Mouse (Mus musculus) hindbrain, embryonic 13.5 days (tissue): ENCODE data around the gene Bfar. TPM values are rescaled to one million over a fixed set of nuclear protein-coding genes. Genes with fewer than 3 reads are reported as not detected.
"Not testable (repeated sequence)": the region's sequence is repeated elsewhere in the genome, so short reads cannot be mapped to it uniquely, and the experiment has no call there.

ENCODE experiments used
- ATAC-seq: fragments of 200-750 bp; cut with Nextera tagmentation; 2 replicates; pipeline ENCODE4 v1.8.0; 2017; ENCODE audit warnings: moderate TSS enrichment; ENCODE audit not compliant: low FRiP score
- H3K27ac ChIP-seq: fragments of 300-500 bp; sonication (generic); 2 replicates; pipeline ENCODE4 v1.5.1; 2015; ENCODE audit warnings: inconsistent platforms, mild to moderate bottlenecking, moderate library complexity
- H3K27me3 ChIP-seq: fragments of 300-500 bp; sonication (generic); 2 replicates; pipeline ENCODE4 v1.6.1; 2015; ENCODE audit warnings: mild to moderate bottlenecking, inconsistent platforms
- H3K36me3 ChIP-seq: fragments of 300-500 bp; sonication (generic); 2 replicates; pipeline ENCODE4 v1.6.1; 2015; ENCODE audit warnings: mild to moderate bottlenecking, inconsistent platforms
- H3K4me1 ChIP-seq: fragments of 300-500 bp; sonication (generic); replicated peaks from 2 replicates; pipeline ENCODE4 v1.6.1; 2015; ENCODE audit warnings: inconsistent platforms
- H3K4me2 ChIP-seq: fragments of 300-500 bp; sonication (generic); 2 replicates; pipeline ENCODE4 v1.6.1; 2015; ENCODE audit warnings: inconsistent platforms, mild to moderate bottlenecking, moderate library complexity
- H3K4me3 ChIP-seq: fragments of 300-500 bp; sonication (generic); 2 replicates; pipeline ENCODE4 v1.5.1; 2015; ENCODE audit warnings: mild to moderate bottlenecking, inconsistent platforms
- H3K9ac ChIP-seq: fragments of 300-500 bp; sonication (generic); 2 replicates; pipeline ENCODE4 v1.6.1; 2015; ENCODE audit warnings: mild to moderate bottlenecking, inconsistent platforms
- H3K9me3 ChIP-seq: fragments of 300-500 bp; sonication (generic); 2 replicates; pipeline ENCODE4 v1.6.1; 2016; ENCODE audit warnings: inconsistent platforms
- WGBS: fragments of 180-500 bp; shearing (Covaris S2); methylation state at CpG from one replicate; pipeline ENCODE4 v1.1.7; 2015; 5-methylcytosine and 5-hydroxymethylcytosine counted together
- polyA plus RNA-seq: library from polyadenylated mRNA; unstranded; fragments of >200 nt; fragmentation: Nextera tagmentation; extraction: Ambion mirVana; gene quantifications from 2 replicates; pipeline ENCODE4 v1.2.1, GENCODE M21; 2015

Bfar gene
- polyA plus RNA-seq, result 51.5 and 54.6 TPM in 2 replicates

- ATAC-seq, result peak; percentile 92
- under 1% methylated on average over 54 of the region's 54 CpGs for WGBS
- peak within 1 kb of the TSS; percentile 89 for H3K27ac ChIP-seq
These were observed at the start of gene Bfar, which contains the start of gene 3110001I22Rik for GRCm38 (mm10) chr16:13671685-13672385. Bfar (plus strand) TSS chr16:13671858. 3110001I22Rik (plus strand) TSS chr16:13671929.

GRCm38 (mm10) chr16:13628345-13628744 is 43.3 kb upstream of the Bfar start:
- WGBS, result 47% methylated on average over 5 of the region's 5 CpGs

More at GRCm38 (mm10) chr16:13671685-13672385, at the start of gene Bfar, which contains the start of gene 3110001I22Rik:
- Histone ChIP-seq H3K4me3 (peak within 1 kb of the TSS; percentile 94), H3K36me3 (peaks cover 3% of the 10 kb centered on the region), H3K27me3 (no peaks in the 10 kb centered on the region), H3K9me3 (no peaks in the 10 kb centered on the region), H3K9ac (peak within 1 kb of the TSS; percentile 96), H3K4me1 (peaks cover 29% of the 10 kb centered on the region), H3K4me2 (peak within 1 kb of the TSS; percentile 83)

GRCm38 (mm10) chr16:13638198-13638597 is 33.5 kb upstream of the Bfar start:
- not testable (repeated sequence) for H3K9ac ChIP-seq, H3K9me3 ChIP-seq, H3K4me3 ChIP-seq, H3K27ac ChIP-seq, H3K4me1 ChIP-seq, H3K27me3 ChIP-seq, ATAC-seq, H3K4me2 ChIP-seq
- 29% methylated on average over 2 of the region's 2 CpGs for WGBS
- peaks cover 34% of the 10 kb centered on the region for H3K36me3 ChIP-seq

More at GRCm38 (mm10) chr16:13628345-13628744, 43.3 kb upstream of the Bfar start:
- no peaks in the 10 kb centered on the region for H3K4me1 ChIP-seq
- no peak for ATAC-seq
- no peak overlapping the region for H3K4me2 ChIP-seq
- H3K4me3 ChIP-seq, result no peak overlapping the region
- H3K36me3 ChIP-seq, result peaks cover 62% of the 10 kb centered on the region
- no peak overlapping the region for H3K9ac ChIP-seq
- H3K27ac ChIP-seq, result no peak overlapping the region
- H3K27me3 ChIP-seq, result no peaks in the 10 kb centered on the region
- no peaks in the 10 kb centered on the region for H3K9me3 ChIP-seq

DNA sequence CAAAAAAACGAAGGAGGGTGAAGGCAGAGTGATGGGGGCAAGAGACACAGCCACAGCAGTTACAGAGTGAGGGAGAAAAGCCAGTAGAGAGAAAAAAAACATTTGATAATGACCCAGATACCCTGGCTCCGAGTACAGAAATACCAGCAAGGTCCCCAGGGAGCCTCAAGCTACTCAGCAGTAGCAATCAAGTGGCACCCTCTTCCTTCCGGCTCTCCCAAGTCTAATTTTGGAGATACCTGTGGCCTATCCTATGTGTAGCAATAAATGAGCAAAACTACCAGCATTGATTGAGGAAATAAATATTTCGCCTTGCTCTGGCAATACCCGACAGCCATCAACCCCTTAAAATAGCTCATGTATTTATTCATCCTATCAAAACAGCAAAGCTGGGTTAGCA is 32.1 kb upstream of the Bfar start:
- 85% methylated on average over 5 of the region's 5 CpGs for WGBS
- no peak overlapping the region for H3K27ac ChIP-seq
- ATAC-seq, result no peak
- H3K9ac ChIP-seq, result no peak overlapping the region
- no peaks in the 10 kb centered on the region for H3K27me3 ChIP-seq
- peaks cover 33% of the 10 kb centered on the region for H3K36me3 ChIP-seq
- H3K4me2 ChIP-seq, result no peak overlapping the region
- H3K4me3 ChIP-seq, result no peak overlapping the region
- no peaks in the 10 kb centered on the region for H3K4me1 ChIP-seq
- H3K9me3 ChIP-seq, result no peaks in the 10 kb centered on the region

GRCm38 (mm10) chr16:13640064-13640463 is 31.6 kb upstream of the Bfar start:
- Histone ChIP-seq H3K4me3 (no peak overlapping the region), H3K27ac (no peak overlapping the region), H3K27me3 (no peaks in the 10 kb centered on the region), H3K4me1 (no peaks in the 10 kb centered on the region), H3K36me3 (peaks cover 32% of the 10 kb centered on the region), H3K9me3 (no peaks in the 10 kb centered on the region), H3K9ac (no peak overlapping the region), H3K4me2 (no peak overlapping the region)
- WGBS, result 78% methylated on average over 7 of the region's 7 CpGs
- ATAC-seq, result no peak

DNA sequence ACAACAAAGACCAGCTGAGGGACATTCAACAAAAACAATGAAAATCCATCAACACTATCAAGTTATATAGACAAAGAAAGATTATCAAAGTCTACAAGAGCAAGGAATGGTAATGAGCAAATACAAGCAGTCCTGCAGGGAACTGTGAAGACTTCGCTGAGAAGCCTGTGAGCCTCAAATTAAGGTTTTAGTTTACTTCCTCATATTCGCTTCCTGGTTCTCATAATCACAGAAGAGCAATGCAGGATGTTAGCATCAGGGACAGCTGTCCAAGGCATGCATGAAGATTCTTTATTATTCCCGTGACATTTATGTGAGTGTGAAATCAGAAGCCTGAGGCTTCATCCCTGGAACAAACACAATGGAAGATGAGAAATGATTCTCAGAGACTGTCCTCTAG is 27.2 kb upstream of the Bfar start:
- WGBS, result 93% methylated on average over 3 of the region's 3 CpGs
- Histone ChIP-seq H3K4me3 (no peak overlapping the region), H3K27me3 (no peaks in the 10 kb centered on the region), H3K4me1 (no peaks in the 10 kb centered on the region), H3K4me2 (no peak overlapping the region), H3K9ac (no peak overlapping the region), H3K27ac (no peak overlapping the region), H3K9me3 (no peaks in the 10 kb centered on the region), H3K36me3 (peaks cover 40% of the 10 kb centered on the region)
- no peak for ATAC-seq

DNA sequence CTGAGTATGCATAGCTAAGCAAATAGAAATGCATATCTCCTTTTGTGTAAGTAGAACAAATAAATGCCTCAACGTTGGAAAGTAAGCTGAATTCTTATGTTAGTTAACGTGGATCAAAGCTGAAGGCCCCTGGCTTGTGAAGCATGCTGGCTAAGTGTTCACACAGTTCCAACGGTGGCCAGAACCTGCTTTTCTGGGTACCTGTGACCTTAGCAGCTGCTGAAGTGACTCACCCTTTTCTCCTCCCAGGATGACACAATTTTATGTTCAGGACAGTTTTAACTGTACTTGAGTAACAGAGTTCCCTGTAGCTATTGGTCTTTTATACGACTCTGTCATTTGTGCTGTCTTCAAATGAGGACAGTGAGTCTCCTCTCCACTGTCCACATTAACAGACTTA is 25.7 kb upstream of the Bfar start:
- Histone ChIP-seq H3K4me3 (no peak overlapping the region), H3K4me2 (no peak overlapping the region), H3K27me3 (no peaks in the 10 kb centered on the region), H3K4me1 (no peaks in the 10 kb centered on the region), H3K9me3 (no peaks in the 10 kb centered on the region), H3K36me3 (peaks cover 54% of the 10 kb centered on the region), H3K27ac (no peak overlapping the region), H3K9ac (no peak overlapping the region)
- ATAC-seq, result no peak
- WGBS, result 95% methylated on average over 4 of the region's 4 CpGs

DNA sequence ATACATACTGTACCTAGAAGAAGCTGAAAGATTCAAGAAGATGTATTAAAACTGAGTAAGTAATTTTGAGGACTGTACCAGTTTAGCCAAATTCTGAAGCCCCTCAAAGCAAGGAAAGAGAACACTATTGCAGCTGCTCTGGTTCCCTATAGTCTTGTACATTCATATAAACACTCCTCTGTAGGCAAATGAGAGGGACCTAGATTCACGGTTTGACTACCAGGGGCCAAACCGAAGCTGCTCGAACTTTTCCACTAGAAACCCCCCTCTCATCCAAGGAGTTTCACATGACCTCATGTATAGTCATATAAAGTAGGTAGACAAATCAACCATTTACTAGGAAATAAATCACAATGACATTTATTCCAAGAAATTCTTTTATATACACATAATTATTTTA is 12.8 kb upstream of the Bfar start:
- Histone ChIP-seq H3K27ac (no peak overlapping the region), H3K9ac (no peak overlapping the region), H3K27me3 (no peaks in the 10 kb centered on the region), H3K4me2 (no peak overlapping the region), H3K4me1 (no peaks in the 10 kb centered on the region), H3K4me3 (no peak overlapping the region), H3K9me3 (no peaks in the 10 kb centered on the region), H3K36me3 (peaks cover 73% of the 10 kb centered on the region)
- ATAC-seq, result no peak
- WGBS, result 94% methylated on average over 3 of the region's 3 CpGs

DNA sequence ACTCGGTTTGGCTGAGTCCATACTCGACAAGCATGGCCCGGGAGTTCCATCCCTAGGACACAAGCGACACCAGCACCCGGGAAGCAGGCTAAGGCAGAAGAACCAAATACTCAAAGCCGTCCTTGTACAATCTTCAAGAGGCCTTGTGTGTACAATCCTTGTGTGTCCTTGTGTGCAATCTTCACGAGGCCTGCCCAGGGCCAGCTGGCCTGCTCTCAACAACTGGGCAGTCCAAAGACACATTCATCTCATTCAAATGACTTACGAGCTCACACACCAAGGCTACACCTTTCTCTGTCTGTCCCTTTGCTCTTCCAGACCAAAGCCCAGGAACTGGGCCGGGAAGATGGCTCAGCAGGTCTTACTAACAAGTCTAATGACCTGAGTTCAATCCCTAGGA is 10.9 kb upstream of the Bfar start:
- WGBS, result 94% methylated on average over 9 of the region's 9 CpGs
- Histone ChIP-seq H3K4me3 (no peak overlapping the region), H3K27me3 (no peaks in the 10 kb centered on the region), H3K9me3 (no peaks in the 10 kb centered on the region), H3K27ac (no peak overlapping the region), H3K36me3 (peaks cover 67% of the 10 kb centered on the region), H3K9ac (no peak overlapping the region), H3K4me1 (no peaks in the 10 kb centered on the region), H3K4me2 (no peak overlapping the region)
- no peak for ATAC-seq

GRCm38 (mm10) chr16:13667878-13668343 is 3.7 kb upstream of the Bfar start, which contains the start of gene Parn:
Parn (minus strand) TSS chr16:13668170.
- Histone ChIP-seq H3K4me1 (peaks cover 24% of the 10 kb centered on the region), H3K9ac (peak within 1 kb of the TSS; percentile 85), H3K9me3 (no peaks in the 10 kb centered on the region), H3K4me3 (peak within 1 kb of the TSS; percentile 75), H3K27me3 (no peaks in the 10 kb centered on the region), H3K36me3 (peaks cover 19% of the 10 kb centered on the region), H3K27ac (peak within 1 kb of the TSS; percentile 81), H3K4me2 (peak within 1 kb of the TSS; percentile 78)
- peak; percentile 91 for ATAC-seq
- under 1% methylated on average over 35 of the region's 35 CpGs for WGBS

DNA sequence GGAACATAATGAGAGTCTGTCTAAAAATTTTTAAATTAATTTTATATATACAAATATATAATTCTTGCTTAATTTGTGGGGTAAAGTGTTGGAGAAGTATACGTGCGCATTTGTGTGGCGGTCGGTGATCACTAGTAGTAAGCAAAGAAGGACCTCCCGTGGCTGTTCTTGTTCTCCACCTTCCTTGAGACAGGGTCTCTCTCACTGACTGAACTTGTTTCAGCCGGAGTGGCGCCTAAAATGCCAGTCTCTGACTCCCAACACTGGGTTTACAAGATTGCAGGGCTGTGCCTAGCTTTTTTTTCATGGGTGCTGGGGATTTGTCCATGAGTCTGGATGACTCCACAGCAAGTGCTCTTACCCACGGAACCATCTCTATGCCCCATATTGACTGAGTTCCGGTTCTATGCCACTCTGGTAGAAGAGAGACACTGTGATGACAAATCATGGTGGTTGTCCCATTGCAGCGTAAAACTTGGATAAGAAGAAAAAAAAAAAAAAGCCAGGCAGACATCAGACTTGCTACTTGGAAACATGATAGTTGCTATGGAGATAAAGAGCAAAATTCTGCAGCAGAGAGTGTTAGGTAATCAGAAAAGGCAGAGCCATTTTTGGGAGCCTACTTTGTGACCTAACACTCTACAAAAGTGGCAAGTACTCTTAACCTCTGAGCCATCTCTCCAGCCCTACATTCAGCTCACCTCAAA is 3.1 kb upstream of the Bfar start:
- H3K27ac ChIP-seq, result peak overlapping the region; percentile 81
- no peak for ATAC-seq
- 81% methylated on average over 10 of the region's 10 CpGs for WGBS

DNA sequence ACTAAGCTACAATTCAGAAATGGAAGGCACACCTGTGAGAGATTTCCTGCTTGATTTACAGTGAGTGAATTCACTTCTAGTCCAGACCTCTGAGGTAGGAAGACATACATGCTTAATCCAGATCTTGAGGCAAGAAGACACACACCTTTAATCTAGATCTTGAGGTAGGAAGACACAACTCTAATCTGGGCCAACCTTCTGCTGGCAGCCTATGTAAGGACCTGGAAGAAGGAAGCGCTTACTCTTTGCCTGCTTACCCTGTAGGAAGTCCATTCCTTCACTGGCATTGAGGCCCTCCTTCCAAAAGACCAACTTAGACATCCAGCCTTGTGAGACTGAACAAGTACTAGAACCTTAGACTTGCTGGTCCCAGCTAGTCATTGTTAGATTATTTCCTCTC is 2.4 kb upstream of the Bfar start:
- Histone ChIP-seq H3K27ac (no peak overlapping the region), H3K36me3 (peaks cover 11% of the 10 kb centered on the region), H3K4me2 (no peak overlapping the region), H3K9ac (no peak overlapping the region), H3K4me1 (peaks cover 30% of the 10 kb centered on the region), H3K9me3 (no peaks in the 10 kb centered on the region), H3K27me3 (no peaks in the 10 kb centered on the region), H3K4me3 (no peak overlapping the region)
- ATAC-seq, result no peak
- WGBS, result 97% methylated on average over 1 of the region's 1 CpGs

More for the DNA sequence above, 3.1 kb upstream of the Bfar start:
- Histone ChIP-seq H3K9me3 (no peaks in the 10 kb centered on the region), H3K4me3 (peak overlapping the region; percentile 75), H3K4me2 (peak overlapping the region; percentile 78), H3K27me3 (no peaks in the 10 kb centered on the region), H3K36me3 (peaks cover 12% of the 10 kb centered on the region), H3K9ac (peak overlapping the region; percentile 85; the same call in 1 of the 2 replicates), H3K4me1 (peaks cover 30% of the 10 kb centered on the region)
